In the genomic region with DNA sequence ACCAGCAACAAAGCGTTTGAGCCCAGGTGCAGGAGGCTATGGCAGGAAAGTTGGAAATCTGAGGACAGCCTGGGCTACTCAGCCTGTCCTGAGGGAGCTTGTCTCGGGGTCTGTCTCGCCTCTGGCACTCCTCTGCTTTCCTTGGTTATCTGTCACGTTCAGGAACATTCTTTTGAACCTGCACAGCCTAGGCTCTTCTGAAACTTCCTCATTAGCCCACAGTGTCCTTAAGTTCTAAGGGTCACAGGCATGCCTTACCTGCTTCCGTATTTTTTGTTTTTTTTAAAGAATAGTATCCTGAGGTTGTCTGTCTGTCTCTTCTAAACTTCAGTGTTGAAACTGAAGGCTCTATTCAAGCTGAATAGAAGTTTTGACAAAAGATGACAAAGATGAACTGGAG, we compare ENCODE assay signal across 8 mouse cellular contexts. TPM values are rescaled to one million over a fixed set of nuclear protein-coding genes. Genes with fewer than 3 reads are reported as not detected.
DNase-seq lines count a peak whose midpoint lies in the region; ATAC-seq and TF ChIP-seq lines count a peak whose summit lies in the region.

A gene (minus strand): TSS at position 199 of the 400 bp plus-strand sequence.

- H3K9me3 ChIP-seq in intestine, postnatal 0 days (ENCODE audit: control insufficient read depth) = no peaks in the 10 kb centered on the region

- WGBS in intestine, postnatal 0 days = 38% methylated on average over 5 of the region's 5 CpGs

- H3K4me3 ChIP-seq in intestine, postnatal 0 days (ENCODE audit: low read depth, low read length) = no peak within 1 kb of the TSS

- no peak for ATAC-seq in intestine, postnatal 0 days
- ATAC-seq in monocyte, adult 5-6 weeks (replicated peaks; ENCODE audit: insufficient number of reproducible peaks, low FRiP score, low TSS enrichment, poor library complexity, severe bottlenecking) = peak; percentile 59

- H3K36me3 ChIP-seq in intestine, postnatal 0 days (ENCODE audit: control insufficient read depth, insufficient read depth) = no peaks in the 10 kb centered on the region

- DNase-seq in left cerebral cortex, adult 18-20 months (ENCODE audit: low spot score in 2 of 2) = no peak
- no peak for DNase-seq in left cerebral cortex, adult 9 months (ENCODE audit: low spot score in 2 of 2)
- no peak for DNase-seq in adrenal gland, postnatal 10 days
- DNase-seq in gastrocnemius, adult 8-10 months (ENCODE audit: low spot score in 2 of 2) = no peak
- no peak for DNase-seq in testis, postnatal 10 days (ENCODE audit: low spot score)
- DNase-seq in spleen, postnatal 36 days (ENCODE audit: low spot score in 2 of 2) = no peak

- no peak within 1 kb of the TSS for H3K9ac ChIP-seq in intestine, postnatal 0 days (ENCODE audit: low read depth, low read length)

- no peaks in the 10 kb centered on the region for H3K4me1 ChIP-seq in intestine, postnatal 0 days (replicated peaks; ENCODE audit: control insufficient read depth, insufficient read depth, low read length)

- no peak for TF ChIP-seq CTCF in intestine, postnatal 0 days (IDR thresholded peaks at IDR 0.05; ENCODE audit: low read depth)

- H3K27ac ChIP-seq in intestine, postnatal 0 days (ENCODE audit: low read depth, low read length) = no peak within 1 kb of the TSS

- no peak within 1 kb of the TSS for H3K4me2 ChIP-seq in intestine, postnatal 0 days (replicated peaks; ENCODE audit: low read depth)

- no peaks in the 10 kb centered on the region for H3K27me3 ChIP-seq in intestine, postnatal 0 days (replicated peaks; ENCODE audit: control insufficient read depth, insufficient read depth, low read length)

RNA-seq across cellular contexts. Expression of the gene that starts here (rescaled TPM):
- 10 to 100 TPM; 89.2 to 94.1 TPM for total RNA-seq in left cerebral cortex, adult 18-20 months (2021)
- 100 to 1,000 TPM; 225 TPM for total RNA-seq in adrenal gland, postnatal 10 days (2021)
- 10 to 100 TPM; 62.4 to 75.3 (median 67.2) TPM for total RNA-seq in gastrocnemius, adult 8-10 months (2022)
- 28.7 and 31.7 TPM in 2 replicates for polyA plus RNA-seq in intestine, postnatal 0 days (2015; fragmentation: Nextera tagmentation; extraction: Ambion mirVana)
- total RNA-seq in monocyte, adult 5-6 weeks (2017) = 479 to 620 TPM (median 501 TPM) in 3 replicates
